Mouse (Mus musculus) midbrain, embryonic 16.5 days (tissue): ENCODE measurements around the gene Herc1. TPM values are rescaled to one million over a fixed set of nuclear protein-coding genes. Genes with fewer than 3 reads are reported as not detected.

Source experiments
- ATAC-seq: fragments of 200-750 bp; cut with Nextera tagmentation; 2 replicates; pipeline ENCODE4 v1.8.0; 2017; ENCODE audit warnings: moderate TSS enrichment
- H3K27ac ChIP-seq: fragments of 300-500 bp; sonication (generic); 2 replicates; pipeline ENCODE4 v1.5.1; 2014; ENCODE audit warnings: mild to moderate bottlenecking, low read length, mixed read lengths
- H3K27me3 ChIP-seq: fragments of 300-500 bp; sonication (generic); 2 replicates; pipeline ENCODE4 v1.6.1; 2014; ENCODE audit warnings: low read depth, low read length, mixed read lengths; ENCODE audit not compliant: control insufficient read depth, insufficient read depth
- H3K36me3 ChIP-seq: fragments of 300-500 bp; sonication (generic); 2 replicates; pipeline ENCODE4 v1.6.1; 2014; ENCODE audit warnings: mild to moderate bottlenecking, low read length, moderate library complexity, mixed read lengths; ENCODE audit not compliant: control insufficient read depth, insufficient read depth
- H3K4me1 ChIP-seq: fragments of 300-500 bp; sonication (generic); 2 replicates; pipeline ENCODE4 v1.6.1; 2014; ENCODE audit warnings: mild to moderate bottlenecking, low read length, mixed read lengths; ENCODE audit not compliant: control insufficient read depth, insufficient read depth
- H3K4me2 ChIP-seq: fragments of 300-500 bp; sonication (generic); 2 replicates; pipeline ENCODE4 v1.6.1; 2014; ENCODE audit warnings: mild to moderate bottlenecking, low read length, mixed read lengths
- H3K4me3 ChIP-seq: fragments of 300-500 bp; sonication (generic); 2 replicates; pipeline ENCODE4 v1.5.1; 2014; ENCODE audit warnings: low read depth, mild to moderate bottlenecking, low read length, moderate library complexity, mixed read lengths
- H3K9ac ChIP-seq: fragments of 300-500 bp; sonication (generic); 2 replicates; pipeline ENCODE4 v1.6.1; 2014; ENCODE audit warnings: low read depth, low read length, mixed read lengths
- H3K9me3 ChIP-seq: fragments of 300-500 bp; sonication (generic); replicated peaks from 2 replicates; pipeline ENCODE4 v1.6.1; 2014; ENCODE audit warnings: mild to moderate bottlenecking, low read length, mixed read lengths; ENCODE audit not compliant: control insufficient read depth, poor library complexity, severe bottlenecking
- WGBS: fragments of 180-500 bp; shearing (Covaris S2); extraction: QIAGEN DNeasy Blood & Tissue Kit; methylation state at CpG from one replicate; pipeline ENCODE4 v1.1.7; 2014; 5-methylcytosine and 5-hydroxymethylcytosine counted together
- polyA plus RNA-seq: library from polyadenylated mRNA; unstranded; fragments of >200 nt; fragmentation: Nextera tagmentation; extraction: Ambion mirVana; gene quantifications from 2 replicates; pipeline ENCODE4 v1.2.1, GENCODE M21; 2015

Gene Herc1
- polyA plus RNA-seq, 1 experiment from 2014 or later: 46.8 TPM

DNA sequence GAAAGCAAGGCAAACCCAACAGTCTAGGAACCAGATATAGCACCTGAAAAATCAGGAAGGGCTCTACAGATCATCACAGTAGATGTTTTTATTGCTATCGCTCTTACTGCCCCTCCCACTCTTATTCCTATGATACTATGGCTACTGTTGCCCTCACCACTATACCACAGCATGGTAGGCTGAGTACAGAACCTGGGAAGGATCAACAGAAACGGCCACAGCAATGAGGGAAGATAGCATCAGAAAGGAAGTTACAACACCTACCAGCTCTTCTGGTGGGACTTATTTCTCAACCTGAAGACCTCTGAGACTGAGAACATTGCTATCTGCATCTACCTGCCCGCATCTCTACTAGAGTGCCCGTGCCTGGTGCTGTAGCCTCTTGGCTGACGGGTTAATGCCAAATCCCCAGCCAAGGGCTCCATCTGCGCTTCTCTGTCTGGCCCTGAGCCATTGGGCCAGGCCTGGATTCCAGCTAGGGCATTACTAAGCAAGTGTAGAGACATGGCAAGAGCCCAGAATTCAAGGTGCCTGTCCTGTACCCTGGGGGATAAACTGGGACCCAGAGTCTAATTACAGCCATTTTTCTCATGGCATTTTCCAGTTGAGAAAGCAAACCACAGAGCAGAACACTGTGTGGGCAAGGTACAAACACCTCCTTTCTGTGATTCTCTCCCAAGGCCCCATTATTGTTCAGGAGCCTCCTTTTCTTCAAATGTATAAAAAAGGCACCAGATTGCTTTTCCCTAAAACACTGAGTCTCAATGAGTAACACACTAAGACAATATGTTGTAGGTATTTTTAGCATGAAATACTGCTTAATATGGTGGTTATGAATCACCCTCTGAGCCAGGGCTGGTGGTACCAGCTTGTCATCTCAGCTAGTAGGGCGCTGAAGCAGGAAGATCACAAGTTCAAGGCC lies 28.0 kb upstream of the Herc1 start:
- H3K36me3 ChIP-seq: no peaks in the 10 kb centered on the region
- WGBS: 87% methylated on average over 7 of the region's 7 CpGs
- ATAC-seq: no peak

GRCm38 (mm10) chr9:66326879-66327278 lies 23.4 kb upstream of the Herc1 start:
- Histone ChIP-seq H3K9me3 (no peaks in the 10 kb centered on the region), H3K4me3 (no peak overlapping the region), H3K36me3 (no peaks in the 10 kb centered on the region), H3K4me1 (no peaks in the 10 kb centered on the region), H3K9ac (no peak overlapping the region), H3K27me3 (no peaks in the 10 kb centered on the region), H3K27ac (no peak overlapping the region), H3K4me2 (no peak overlapping the region)
- 68% methylated on average over 2 of the region's 2 CpGs for WGBS
- ATAC-seq: no peak

More for the DNA sequence above, 28.0 kb upstream of the Herc1 start:
- Histone ChIP-seq H3K27ac (no peak overlapping the region), H3K9ac (no peak overlapping the region), H3K9me3 (no peaks in the 10 kb centered on the region), H3K4me1 (no peaks in the 10 kb centered on the region), H3K4me2 (no peak overlapping the region), H3K4me3 (no peak overlapping the region), H3K27me3 (no peaks in the 10 kb centered on the region)

DNA sequence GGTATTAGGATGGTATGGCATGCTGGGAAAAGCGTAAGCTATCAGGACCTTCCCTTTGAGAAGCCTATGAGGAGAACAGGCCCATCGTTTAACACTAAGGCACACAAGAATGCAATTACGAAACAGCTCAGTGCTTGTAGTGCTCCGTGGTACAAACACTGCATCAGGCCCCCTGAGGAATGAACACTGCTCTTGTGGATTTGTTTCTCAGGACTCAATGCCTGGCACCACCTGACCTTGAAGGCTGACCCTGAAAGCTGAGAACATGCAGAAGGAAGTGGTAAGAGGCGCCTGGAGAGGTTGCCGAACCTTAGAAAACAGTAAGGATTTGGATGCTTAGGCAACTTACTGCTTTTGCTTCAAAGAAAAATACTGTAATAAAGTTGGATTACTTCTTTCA lies 20.8 kb upstream of the Herc1 start:
- no peak overlapping the region for H3K4me2 ChIP-seq
- H3K9me3 ChIP-seq: no peaks in the 10 kb centered on the region
- no peaks in the 10 kb centered on the region for H3K36me3 ChIP-seq
- no peaks in the 10 kb centered on the region for H3K27me3 ChIP-seq
- no peak overlapping the region for H3K27ac ChIP-seq
- no peak for ATAC-seq
- no peak overlapping the region for H3K9ac ChIP-seq
- H3K4me1 ChIP-seq: no peaks in the 10 kb centered on the region
- H3K4me3 ChIP-seq: no peak overlapping the region
- 59% methylated on average over 6 of the region's 6 CpGs for WGBS

DNA sequence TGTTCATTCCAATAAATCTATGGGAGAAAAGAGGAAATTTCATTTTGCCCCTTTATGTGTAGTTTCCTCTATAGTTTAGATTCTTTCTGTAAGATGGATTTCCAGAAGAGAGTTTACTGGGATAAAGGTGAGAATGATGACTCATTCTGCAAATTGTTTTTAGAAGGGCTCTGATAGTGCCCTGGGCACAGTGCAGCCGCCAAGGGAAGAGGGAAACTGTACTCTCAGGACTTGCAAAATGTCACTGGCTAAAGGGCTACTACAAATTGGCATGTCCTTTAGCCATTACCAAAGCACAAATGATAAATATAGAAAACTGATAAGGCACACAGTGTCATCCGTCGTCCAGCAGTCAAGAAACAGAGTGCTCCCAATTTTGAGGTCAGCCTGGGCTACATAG lies 19.8 kb upstream of the Herc1 start:
- Histone ChIP-seq H3K4me2 (no peak overlapping the region), H3K9ac (no peak overlapping the region), H3K4me3 (no peak overlapping the region), H3K27ac (no peak overlapping the region), H3K27me3 (no peaks in the 10 kb centered on the region), H3K36me3 (no peaks in the 10 kb centered on the region), H3K9me3 (no peaks in the 10 kb centered on the region), H3K4me1 (no peaks in the 10 kb centered on the region)
- WGBS: 81% methylated on average over 3 of the region's 3 CpGs
- ATAC-seq: no peak

GRCm38 (mm10) chr9:66331548-66331947 lies 18.7 kb upstream of the Herc1 start:
- whole genome bisulfite sequencing: 88% methylated on average over 2 of the region's 2 CpGs
- H3K4me1 ChIP-seq: no peaks in the 10 kb centered on the region
- no peaks in the 10 kb centered on the region for H3K9me3 ChIP-seq
- H3K4me2 ChIP-seq: no peak overlapping the region
- H3K27ac ChIP-seq: no peak overlapping the region
- H3K9ac ChIP-seq: no peak overlapping the region
- no peaks in the 10 kb centered on the region for H3K36me3 ChIP-seq
- no peaks in the 10 kb centered on the region for H3K27me3 ChIP-seq
- ATAC-seq: no peak
- H3K4me3 ChIP-seq: no peak overlapping the region

DNA sequence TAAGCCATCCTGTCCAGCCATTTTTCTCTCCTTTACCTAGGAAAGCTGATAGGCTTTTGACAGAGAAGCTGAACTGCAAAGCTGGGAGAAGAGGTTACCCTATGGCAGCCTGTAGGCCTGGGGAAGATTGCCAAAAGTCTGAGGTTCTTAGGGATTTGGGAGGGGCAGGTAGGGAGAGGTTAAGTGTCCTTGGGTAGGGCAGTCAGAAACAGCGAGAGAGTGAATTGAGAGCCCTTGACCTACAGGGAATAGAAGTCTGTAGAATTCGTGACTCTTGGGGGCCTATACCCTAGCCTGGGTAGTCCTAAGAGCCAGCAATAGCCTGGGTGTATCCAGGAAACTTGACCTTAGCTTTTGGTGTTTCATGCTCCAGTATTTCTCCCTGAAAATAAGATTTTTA lies 17.9 kb upstream of the Herc1 start:
- no peaks in the 10 kb centered on the region for H3K9me3 ChIP-seq
- H3K4me2 ChIP-seq: no peak overlapping the region
- no peak overlapping the region for H3K9ac ChIP-seq
- no peak overlapping the region for H3K4me3 ChIP-seq
- no peak overlapping the region for H3K27ac ChIP-seq
- no peaks in the 10 kb centered on the region for H3K4me1 ChIP-seq
- no peak for ATAC-seq
- 77% methylated on average over 2 of the region's 2 CpGs for WGBS
- H3K27me3 ChIP-seq: no peaks in the 10 kb centered on the region
- no peaks in the 10 kb centered on the region for H3K36me3 ChIP-seq

- Histone ChIP-seq H3K27ac (no peak overlapping the region), H3K36me3 (no peaks in the 10 kb centered on the region), H3K27me3 (no peaks in the 10 kb centered on the region), H3K9me3 (no peaks in the 10 kb centered on the region), H3K9ac (no peak overlapping the region), H3K4me1 (no peaks in the 10 kb centered on the region), H3K4me3 (no peak overlapping the region), H3K4me2 (no peak overlapping the region)
- no peak for ATAC-seq
Measured at GRCm38 (mm10) chr9:66337280-66337679, 13.0 kb upstream of the Herc1 start.

- ATAC-seq: no peak
- Histone ChIP-seq H3K27ac (no peak overlapping the region), H3K27me3 (no peaks in the 10 kb centered on the region), H3K4me3 (no peak overlapping the region), H3K4me2 (no peak overlapping the region), H3K36me3 (no peaks in the 10 kb centered on the region), H3K9me3 (no peaks in the 10 kb centered on the region), H3K4me1 (no peaks in the 10 kb centered on the region), H3K9ac (no peak overlapping the region)
- WGBS: 46% methylated on average over 3 of the region's 3 CpGs
Measured at GRCm38 (mm10) chr9:66338005-66338782, 12.1 kb upstream of the Herc1 start.

DNA sequence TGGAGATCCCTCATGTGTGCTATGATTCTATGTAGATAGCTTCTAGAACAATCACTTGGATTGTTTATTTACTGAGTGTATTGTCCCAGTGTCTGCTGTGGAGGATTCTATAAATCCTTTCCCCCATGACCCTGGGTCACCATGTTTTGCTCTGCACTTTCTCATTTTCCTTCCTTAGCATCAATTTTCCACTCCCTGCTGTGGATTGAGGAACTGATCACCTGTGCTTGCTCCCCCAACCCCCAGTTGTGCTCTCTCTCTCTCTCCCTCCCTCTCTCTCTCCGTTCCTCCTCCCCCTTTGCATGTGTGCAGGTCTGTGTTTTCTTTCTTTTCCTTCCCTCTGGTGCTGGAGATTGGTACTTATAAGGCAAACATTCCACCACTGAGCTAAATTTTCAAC lies 10.5 kb upstream of the Herc1 start:
- Histone ChIP-seq H3K36me3 (no peaks in the 10 kb centered on the region), H3K4me2 (no peak overlapping the region), H3K27me3 (no peaks in the 10 kb centered on the region), H3K9me3 (no peaks in the 10 kb centered on the region), H3K9ac (no peak overlapping the region), H3K4me1 (no peaks in the 10 kb centered on the region), H3K4me3 (no peak overlapping the region), H3K27ac (no peak overlapping the region)
- WGBS: 75% methylated on average over 1 of the region's 1 CpGs
- ATAC-seq: no peak
